Mouse (Mus musculus) neural tube, embryonic 10.5 days (tissue): ENCODE measurements at regions not wholly inside any gene's neighbourhood (a gene's known extent, or its start where the extent isn't known, plus 50 kb on each side); places are given as distances from the start of the nearest gene placed in this dataset.

Experiments
- DNase-seq: peaks from one replicate; pipeline ENCODE4 v3.0.0-alpha.2; 2017; ENCODE audit warnings: low spot score; ENCODE audit errors: extremely low spot score

GRCm38 (mm10) chr7:40398266-40398665, 499.9 kb upstream of the Vstm2b start:
- no peak for DNase-seq

GRCm38 (mm10) chr7:40419332-40419731, 478.8 kb upstream of the Vstm2b start:
- no peak for DNase-seq

- DNase-seq = no peak
Measured at GRCm38 (mm10) chr7:40422125-40422524, 476.0 kb upstream of the Vstm2b start.

- DNase-seq = no peak
Measured at GRCm38 (mm10) chr7:40429416-40429815, 468.7 kb upstream of the Vstm2b start.

- DNase-seq = no peak
Measured at GRCm38 (mm10) chr7:40433906-40434305, 464.2 kb upstream of the Vstm2b start.

- no peak for DNase-seq
Measured at GRCm38 (mm10) chr7:40441128-40441527, 457.0 kb upstream of the Vstm2b start.

GRCm38 (mm10) chr7:40441786-40442185, 456.3 kb upstream of the Vstm2b start:
- no peak for DNase-seq

- DNase-seq = no peak
Measured at GRCm38 (mm10) chr7:40466382-40466781, 431.7 kb upstream of the Vstm2b start.

- no peak for DNase-seq
Measured at GRCm38 (mm10) chr7:40487256-40487655, 410.9 kb upstream of the Vstm2b start.

GRCm38 (mm10) chr7:40522703-40523267, 375.3 kb upstream of the Vstm2b start:
- no peak for DNase-seq

GRCm38 (mm10) chr7:40536601-40537000, 361.5 kb upstream of the Vstm2b start:
- DNase-seq = no peak

GRCm38 (mm10) chr7:40537621-40538020, 360.5 kb upstream of the Vstm2b start:
- DNase-seq = no peak

- no peak for DNase-seq
Measured at GRCm38 (mm10) chr7:40539789-40540188, 358.3 kb upstream of the Vstm2b start.

- no peak for DNase-seq
Measured at GRCm38 (mm10) chr7:40541283-40541682, 356.8 kb upstream of the Vstm2b start.

GRCm38 (mm10) chr7:40563447-40564118, 334.5 kb upstream of the Vstm2b start:
- no peak for DNase-seq

GRCm38 (mm10) chr7:40575971-40576370, 322.2 kb upstream of the Vstm2b start:
- no peak for DNase-seq

GRCm38 (mm10) chr7:40577365-40577764, 320.8 kb upstream of the Vstm2b start:
- DNase-seq = no peak

- no peak for DNase-seq
Measured at GRCm38 (mm10) chr7:40620761-40621160, 277.4 kb upstream of the Vstm2b start.

GRCm38 (mm10) chr7:40622811-40623210, 275.3 kb upstream of the Vstm2b start:
- DNase-seq = no peak

GRCm38 (mm10) chr7:40623286-40623685, 274.8 kb upstream of the Vstm2b start:
- no peak for DNase-seq

GRCm38 (mm10) chr7:40636369-40636768, 261.8 kb upstream of the Vstm2b start:
- no peak for DNase-seq

GRCm38 (mm10) chr7:40654982-40655381, 243.1 kb upstream of the Vstm2b start:
- no peak for DNase-seq

- DNase-seq = no peak
Measured at GRCm38 (mm10) chr7:40655391-40655790, 242.7 kb upstream of the Vstm2b start.
